Mouse (Mus musculus) heart, adult 2 months (tissue): ENCODE measurements at regions not wholly inside any gene's neighbourhood (a gene's known extent, or its start where the extent isn't known, plus 50 kb on each side); places are given as distances from the start of the nearest gene placed in this dataset.

Experiments
- DNase-seq, 2 experiments: peaks; one replicate each; pipeline ENCODE4 v3.0.0; 2021
- H3K27ac ChIP-seq: fragments of 200-600 bp; 2 replicates; pipeline ENCODE4 v1.8.1; 2022
- H3K27me3 ChIP-seq: fragments of 200-500 bp; 2 replicates; pipeline ENCODE4 v1.6.1; 2012; ENCODE audit warnings: mild to moderate bottlenecking, low read length, inconsistent platforms, mixed read lengths; ENCODE audit not compliant: control insufficient read depth, insufficient read depth
- H3K36me3 ChIP-seq: fragments of 200-500 bp; 2 replicates; pipeline ENCODE4 v1.6.1; 2012; ENCODE audit warnings: low read length, inconsistent platforms; ENCODE audit not compliant: control insufficient read depth, insufficient read depth
- H3K4me1 ChIP-seq: fragments of 200-500 bp; 2 replicates; pipeline ENCODE4 v1.6.1; 2011; ENCODE audit warnings: low read length; ENCODE audit not compliant: control insufficient read depth, insufficient read depth
- H3K4me3 ChIP-seq: fragments of 200-600 bp; 2 replicates; pipeline ENCODE4 v1.8.1; 2022
- H3K79me2 ChIP-seq: fragments of 200-500 bp; replicated peaks from 2 replicates; pipeline ENCODE4 v1.6.1; 2012; ENCODE audit warnings: mild to moderate bottlenecking, inconsistent platforms, low read length, moderate library complexity, mixed read lengths; ENCODE audit not compliant: control insufficient read depth, insufficient read depth
- H3K9ac ChIP-seq: fragments of 200-500 bp; 2 replicates; pipeline ENCODE4 v1.6.1; 2012; ENCODE audit warnings: low read depth, mild to moderate bottlenecking, control low read depth, inconsistent platforms, low read length, mixed read lengths
- CTCF ChIP-seq: fragments of 200-600 bp; IDR thresholded peaks from 2 replicates; pipeline ENCODE4 v1.8.1; 2022; ENCODE audit warnings: antibody characterized with exemption, mild to moderate bottlenecking, moderate library complexity
- EP300 ChIP-seq: fragments of 200-500 bp; IDR thresholded peaks from 2 replicates; pipeline ENCODE4 v1.6.1; 2011; ENCODE audit warnings: low read depth, low read length, control low read depth; ENCODE audit not compliant: insufficient read depth
- POLR2A ChIP-seq: fragments of 200-500 bp; IDR thresholded peaks from 2 replicates; pipeline ENCODE4 v1.6.1; 2011; ENCODE audit warnings: mild to moderate bottlenecking, low read depth, low read length, control low read depth; ENCODE audit not compliant: insufficient read depth
- WGBS: fragments of 180-500 bp; shearing (Covaris S2); methylation state at CpG from one replicate; pipeline ENCODE4 v1.1.7; 2018; 5-methylcytosine and 5-hydroxymethylcytosine counted together
- intact Hi-C: fragments of 180-260 bp; cut with DNase I; formaldehyde crosslinking; loops from one replicate; pipeline ENCODE4 v1.15.1; 2025

DNA sequence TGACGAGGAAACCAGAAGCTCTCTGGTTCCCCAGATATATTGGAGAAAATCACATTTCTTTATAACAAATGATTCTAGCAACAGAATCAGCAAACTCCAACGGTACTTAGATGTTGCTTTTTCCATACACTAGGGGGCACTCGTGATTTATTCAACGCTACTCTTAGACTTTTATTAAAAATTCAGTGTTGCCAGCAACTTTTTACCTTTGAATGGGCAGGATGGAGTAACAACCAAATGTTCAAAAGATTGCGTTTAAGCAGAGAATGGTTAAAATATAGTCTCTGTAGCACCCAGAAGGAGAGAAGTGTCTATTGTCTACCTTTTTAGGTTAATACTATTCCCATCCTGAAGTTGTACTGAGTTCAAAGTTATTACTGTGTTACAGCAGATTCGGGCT is 715.4 kb upstream of the Cblb start:
- H3K27ac ChIP-seq, result no peak overlapping the region
- TF ChIP-seq CTCF (peak; percentile 81), EP300 (no peak), POLR2A (no peak)
- intact Hi-C loops, result loop anchor here (5.0 to 10.0 kb wide), 3 partner anchors 473 to 999 kb away; no protein-coding TSS in a partner anchor
- H3K79me2 ChIP-seq, result no peaks in the 10 kb centered on the region
- no peak overlapping the region for H3K9ac ChIP-seq
- H3K36me3 ChIP-seq, result no peaks in the 10 kb centered on the region
- H3K4me3 ChIP-seq, result no peak overlapping the region
- DNase-seq, result no peak
- 18% methylated on average over 6 of the region's 6 CpGs for WGBS
- no peaks in the 10 kb centered on the region for H3K27me3 ChIP-seq
- no peaks in the 10 kb centered on the region for H3K4me1 ChIP-seq

DNA sequence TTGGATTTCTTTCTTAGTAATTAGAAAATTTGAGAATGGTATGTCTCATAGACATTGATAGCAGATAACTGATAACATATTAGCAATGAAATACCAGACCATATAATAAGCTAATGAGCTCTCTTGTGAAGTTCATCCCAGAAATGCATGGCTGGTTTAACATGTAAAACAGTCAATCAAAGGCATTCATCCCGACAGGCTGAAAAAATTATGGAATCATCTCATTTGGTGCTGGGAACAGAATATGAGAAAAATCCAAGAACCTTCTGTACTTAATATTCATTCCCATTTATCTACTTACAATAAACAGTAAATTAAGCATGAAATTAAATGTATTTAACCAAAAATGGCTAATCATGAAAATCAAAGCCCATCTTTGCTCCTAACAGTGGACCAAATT is 698.8 kb upstream of the Cblb start:
- H3K9ac ChIP-seq, result no peak overlapping the region
- no peaks in the 10 kb centered on the region for H3K4me1 ChIP-seq
- H3K36me3 ChIP-seq, result no peaks in the 10 kb centered on the region
- TF ChIP-seq EP300 (no peak), CTCF (no peak), POLR2A (no peak)
- no peaks in the 10 kb centered on the region for H3K79me2 ChIP-seq
- no peak overlapping the region for H3K27ac ChIP-seq
- 78% methylated on average over 1 of the region's 1 CpGs for WGBS
- no peak for DNase-seq
- no peaks in the 10 kb centered on the region for H3K27me3 ChIP-seq
- no peak overlapping the region for H3K4me3 ChIP-seq
- intact Hi-C loops, result no loop called here

DNA sequence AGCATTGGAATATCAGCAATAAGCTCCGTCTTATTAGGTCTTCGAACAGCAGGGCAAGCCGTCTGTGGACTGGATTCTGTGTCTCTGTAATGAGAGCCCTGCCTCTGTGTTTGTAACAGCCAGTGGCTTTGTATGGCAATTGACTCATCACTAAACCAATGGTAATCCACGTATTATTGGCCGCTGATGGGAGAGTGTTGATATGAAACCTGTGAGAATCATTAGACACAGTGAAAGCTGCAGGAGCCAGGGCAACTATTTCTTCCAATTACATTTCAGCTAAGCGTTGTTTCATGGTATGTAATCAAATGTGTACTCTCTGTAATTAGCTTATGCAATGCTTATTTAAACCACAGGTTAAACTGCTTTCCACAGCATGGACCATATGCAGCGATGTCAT is 696.1 kb upstream of the Cblb start:
- Histone ChIP-seq H3K27me3 (no peaks in the 10 kb centered on the region), H3K27ac (no peak overlapping the region), H3K9ac (no peak overlapping the region), H3K4me1 (no peaks in the 10 kb centered on the region), H3K79me2 (no peaks in the 10 kb centered on the region), H3K36me3 (no peaks in the 10 kb centered on the region), H3K4me3 (no peak overlapping the region)
- intact Hi-C loops, result no loop called here
- 89% methylated on average over 7 of the region's 7 CpGs for WGBS
- no peak for DNase-seq
- TF ChIP-seq CTCF (no peak), EP300 (no peak), POLR2A (no peak)

DNA sequence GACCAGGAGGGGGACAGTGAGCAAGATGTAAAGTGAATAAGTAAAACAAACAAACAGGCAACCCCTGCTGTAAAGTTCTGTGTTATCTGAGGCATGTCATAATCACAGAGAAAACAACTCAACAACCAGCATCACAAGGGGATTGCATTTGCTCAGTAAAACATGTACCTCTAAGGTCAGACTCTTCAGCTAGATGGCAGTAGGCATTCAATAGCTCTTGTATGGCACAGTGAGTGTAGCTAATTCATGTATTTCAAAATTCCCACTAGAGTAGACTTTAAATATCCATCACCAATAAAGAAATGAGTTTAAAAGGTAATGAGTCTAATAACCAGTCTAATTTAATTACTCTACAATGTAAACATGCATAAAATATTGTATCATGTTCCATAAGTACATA is 683.9 kb upstream of the Cblb start:
- H3K36me3 ChIP-seq, result no peaks in the 10 kb centered on the region
- TF ChIP-seq CTCF (peak; percentile 35), EP300 (no peak)
- no peak overlapping the region for H3K27ac ChIP-seq
- H3K27me3 ChIP-seq, result no peaks in the 10 kb centered on the region
- intact Hi-C loops, result no loop called here
- no peak for DNase-seq
- no peak overlapping the region for H3K4me3 ChIP-seq
- no peak overlapping the region for H3K9ac ChIP-seq
- no peaks in the 10 kb centered on the region for H3K4me1 ChIP-seq
- no peaks in the 10 kb centered on the region for H3K79me2 ChIP-seq

DNA sequence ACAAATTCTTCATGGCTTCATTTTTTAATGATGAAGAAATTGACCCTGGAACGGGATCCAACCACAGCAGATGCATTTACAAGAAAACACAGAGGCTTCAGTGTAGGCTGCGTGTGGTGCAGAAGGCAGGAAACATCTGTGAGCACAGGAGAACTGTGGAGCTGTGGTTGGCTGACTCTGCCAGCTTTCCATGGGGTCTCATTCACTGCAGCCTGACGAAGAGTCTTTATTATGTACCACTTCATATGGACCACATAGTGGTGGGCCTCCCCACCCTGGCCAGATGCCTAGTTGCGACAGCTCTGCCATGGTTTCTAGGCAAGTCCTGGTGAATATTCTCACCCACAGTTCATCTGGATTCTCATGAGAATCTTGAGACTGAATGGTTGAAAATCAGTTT is 678.9 kb upstream of the Cblb start:
- no peaks in the 10 kb centered on the region for H3K27me3 ChIP-seq
- WGBS, result 43% methylated on average over 4 of the region's 4 CpGs
- no peaks in the 10 kb centered on the region for H3K36me3 ChIP-seq
- DNase-seq, result no peak
- no peak overlapping the region for H3K27ac ChIP-seq
- no peak overlapping the region for H3K9ac ChIP-seq
- no peaks in the 10 kb centered on the region for H3K4me1 ChIP-seq
- TF ChIP-seq EP300 (no peak), POLR2A (no peak), CTCF (no peak)
- no peaks in the 10 kb centered on the region for H3K79me2 ChIP-seq
- H3K4me3 ChIP-seq, result no peak overlapping the region
- intact Hi-C loops, result no loop called here

DNA sequence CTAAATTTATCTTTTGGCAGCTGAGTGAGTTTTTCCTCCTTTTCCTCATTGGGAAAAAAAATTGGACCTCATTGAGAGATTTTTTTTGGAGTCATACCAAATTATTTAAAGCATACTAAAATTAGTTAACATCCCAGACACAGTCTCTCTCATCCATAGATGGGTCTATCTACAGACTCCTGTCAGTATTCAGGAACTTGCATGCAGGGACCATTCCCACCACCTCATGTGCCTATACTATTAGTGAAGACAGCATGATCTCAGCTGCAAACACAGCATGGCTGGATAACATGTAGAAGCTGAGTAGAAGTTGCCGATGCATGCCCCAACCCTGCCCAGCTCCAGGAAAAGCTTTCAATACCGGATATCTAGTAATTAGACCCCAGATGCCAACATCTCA is 677.2 kb upstream of the Cblb start:
- intact Hi-C loops, result no loop called here
- 60% methylated on average over 2 of the region's 2 CpGs for WGBS
- Histone ChIP-seq H3K79me2 (no peaks in the 10 kb centered on the region), H3K36me3 (no peaks in the 10 kb centered on the region), H3K4me3 (no peak overlapping the region), H3K27me3 (no peaks in the 10 kb centered on the region), H3K9ac (no peak overlapping the region), H3K4me1 (no peaks in the 10 kb centered on the region), H3K27ac (no peak overlapping the region)
- TF ChIP-seq POLR2A (no peak), CTCF (no peak), EP300 (no peak)
- DNase-seq, result no peak

DNA sequence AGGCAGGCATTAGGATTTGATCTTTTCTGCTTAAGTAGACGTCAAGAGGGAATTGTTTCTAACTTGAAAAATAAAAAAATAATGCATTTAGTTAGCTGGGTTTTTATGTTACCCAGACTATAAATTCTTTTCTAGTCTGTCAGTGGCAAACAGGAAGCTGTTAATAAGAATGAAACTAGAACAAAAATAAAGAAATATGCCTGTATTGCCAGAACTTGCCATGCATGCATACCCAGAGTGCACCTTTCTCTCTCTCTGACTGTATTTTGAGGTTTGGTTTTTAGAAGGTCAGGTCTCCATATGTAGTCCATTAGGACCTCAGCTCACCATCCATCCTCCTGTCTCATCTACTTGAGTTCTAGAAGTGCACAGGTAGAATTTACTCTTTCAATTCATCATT is 661.0 kb upstream of the Cblb start:
- intact Hi-C loops, result no loop called here
- H3K27me3 ChIP-seq, result no peaks in the 10 kb centered on the region

More for the DNA sequence above, 661.0 kb upstream of the Cblb start:
- TF ChIP-seq POLR2A, result no peak
- no peak for TF ChIP-seq EP300
- no peak for TF ChIP-seq CTCF
- 56% methylated on average over 1 of the region's 1 CpGs for WGBS
- Histone ChIP-seq H3K9ac (no peak overlapping the region), H3K79me2 (no peaks in the 10 kb centered on the region), H3K36me3 (no peaks in the 10 kb centered on the region), H3K27ac (no peak overlapping the region), H3K4me3 (no peak overlapping the region), H3K4me1 (no peaks in the 10 kb centered on the region)
- no peak for DNase-seq
